Mouse (Mus musculus): ENCODE results near the gene Tmem217.
"Not testable (repeated sequence)": the region's sequence is repeated elsewhere in the genome, so short reads cannot be mapped to it uniquely, and the experiment has no call there.

Gene Tmem217

DNA sequence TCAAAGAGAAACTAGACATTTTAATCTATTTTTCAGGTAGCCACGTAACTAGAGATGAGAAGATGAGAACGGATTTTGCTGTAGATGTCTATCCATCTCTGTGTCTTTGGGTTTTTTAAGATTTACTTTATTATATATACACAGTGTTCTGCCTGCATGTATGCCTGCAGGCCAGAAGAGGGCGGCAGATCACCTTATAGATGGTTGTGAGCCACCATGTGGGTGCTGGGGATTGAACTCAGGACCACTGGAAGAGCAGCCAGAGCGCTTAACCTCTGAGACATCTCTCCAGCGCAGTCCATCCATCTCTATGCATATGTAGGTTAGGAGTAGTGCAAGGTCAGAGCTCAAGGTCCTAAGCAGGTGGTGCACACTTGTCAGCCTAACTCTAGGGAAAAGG lies 48.5 kb downstream of the Tmem217 start:
- no peak for DNase-seq (ENCODE audit: low read depth, low spot score)

DNA sequence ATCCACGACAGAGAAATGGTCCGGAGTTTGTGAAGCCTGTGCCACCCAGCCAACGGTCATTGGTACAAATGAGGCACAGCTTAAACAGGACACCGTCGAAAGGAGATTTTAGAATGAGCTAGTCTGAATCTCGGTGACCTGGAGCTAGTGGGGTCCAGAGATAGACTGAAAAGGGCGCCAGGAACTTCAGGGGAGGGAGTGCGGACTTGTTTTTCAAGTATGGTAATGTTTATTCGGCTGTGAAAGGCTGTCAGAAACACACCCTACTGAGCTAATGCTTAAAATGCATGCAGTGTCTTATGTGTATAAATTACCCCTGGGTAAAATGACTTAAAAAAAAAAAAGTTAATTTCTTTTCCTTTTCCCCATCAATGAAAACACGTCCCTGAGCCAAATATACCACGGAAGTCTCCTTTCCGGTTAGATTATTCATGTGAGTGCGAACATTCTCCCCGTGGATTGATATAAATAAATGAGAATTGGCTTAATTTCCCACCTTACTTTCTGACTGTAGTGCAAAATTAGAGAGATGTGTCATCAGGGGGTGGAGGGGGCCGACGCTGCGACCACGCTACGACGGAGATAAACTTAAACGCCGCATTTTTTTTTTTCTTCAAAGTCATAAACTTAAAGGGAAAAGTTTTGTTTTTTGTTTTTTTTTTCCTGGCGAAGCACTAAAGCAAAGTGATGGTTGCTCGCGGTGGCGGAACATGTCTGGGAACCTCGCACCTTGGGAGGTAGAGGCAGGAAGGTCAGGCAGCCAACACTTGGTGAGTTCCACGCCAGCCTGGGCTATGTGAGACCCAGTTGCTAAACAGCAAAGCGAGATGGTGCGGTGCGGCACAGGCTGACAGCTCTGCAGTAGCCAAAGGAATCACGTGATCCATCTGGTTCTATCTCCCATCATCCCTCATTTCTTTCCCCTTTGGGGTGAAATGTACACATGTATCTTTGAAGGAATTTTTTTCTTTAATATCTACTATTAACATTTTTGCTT lies 49.2 kb downstream of the Tmem217 start:
- no peak for DNase-seq (ENCODE audit: low read depth, low spot score)

DNA sequence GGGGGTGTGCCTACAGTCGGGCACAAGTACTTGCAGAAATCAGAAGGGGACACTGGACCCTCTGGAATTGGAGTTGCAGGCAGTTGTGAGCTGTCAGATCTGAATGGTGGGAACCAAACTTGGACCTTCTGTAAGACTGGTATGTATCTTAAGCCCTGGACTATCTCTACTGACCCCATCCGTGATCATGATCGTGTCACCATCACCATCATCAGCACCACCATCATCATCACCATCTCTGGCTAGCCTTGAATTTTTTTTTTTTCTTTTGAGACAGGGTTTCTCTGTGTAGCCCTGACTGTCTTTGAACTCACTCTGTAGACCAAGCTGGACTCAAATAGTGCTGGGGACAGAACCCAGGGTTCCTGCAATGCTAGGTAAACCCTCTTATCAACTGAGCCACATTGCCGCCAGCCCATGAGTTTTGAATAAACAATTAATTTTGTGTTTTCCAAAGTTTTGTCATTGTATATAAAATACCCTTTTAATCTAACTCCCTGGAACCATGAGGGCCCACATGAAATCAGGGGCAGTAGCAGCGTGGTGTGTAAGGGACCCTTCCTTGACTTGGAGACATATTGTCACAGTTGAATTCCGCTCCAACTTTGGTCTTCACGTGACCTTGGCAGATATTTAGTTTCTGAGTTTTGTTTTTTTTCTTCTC lies 50.0 kb downstream of the Tmem217 start:
- DNase-seq (ENCODE audit: low read depth, low spot score) = no peak

- no peak for DNase-seq (ENCODE audit: low read depth, low spot score)
Observed at GRCm38 (mm10) chr17:29500802-29501469, 51.2 kb downstream of the Tmem217 start.

DNA sequence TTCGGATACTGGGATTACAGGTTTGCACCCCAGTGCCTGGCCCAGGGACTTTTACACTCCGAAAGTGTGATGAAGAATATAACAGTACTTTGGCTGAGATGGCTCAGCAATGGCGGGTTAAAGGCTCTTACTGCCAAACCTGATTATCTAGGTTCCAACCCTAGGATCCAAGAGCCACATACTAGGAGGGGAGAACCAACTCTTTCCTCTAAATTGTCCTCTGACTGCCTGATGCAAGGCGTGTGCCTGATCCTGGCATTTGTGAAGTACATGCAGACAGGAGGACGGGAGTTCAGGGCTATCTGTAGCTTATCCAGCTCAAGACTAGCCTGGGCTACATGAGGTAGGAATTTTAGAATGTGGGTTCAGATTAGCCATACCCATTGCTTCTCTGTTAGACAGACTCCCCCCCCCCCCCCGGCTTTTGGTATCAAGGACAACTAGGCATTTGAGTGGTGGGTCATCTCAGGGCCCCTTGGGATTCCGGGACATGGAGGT lies 51.9 kb downstream of the Tmem217 start:
- DNase-seq (ENCODE audit: low read depth, low spot score) = no peak

GRCm38 (mm10) chr17:29499511-29499910 lies 52.7 kb downstream of the Tmem217 start:
- no peak for DNase-seq (ENCODE audit: low read depth, low spot score)

GRCm38 (mm10) chr17:29498952-29499351 lies 53.2 kb downstream of the Tmem217 start:
- DNase-seq (ENCODE audit: low read depth, low spot score) = not testable (repeated sequence)

- DNase-seq (ENCODE audit: low read depth, low spot score) = peak; percentile 36
Observed at GRCm38 (mm10) chr17:29498028-29498427, 54.2 kb downstream of the Tmem217 start.

GRCm38 (mm10) chr17:29497481-29497880 lies 54.7 kb downstream of the Tmem217 start:
- DNase-seq (ENCODE audit: low read depth, low spot score) = not testable (repeated sequence)

- DNase-seq (ENCODE audit: low read depth, low spot score) = no peak
Observed at GRCm38 (mm10) chr17:29497071-29497354, 55.2 kb downstream of the Tmem217 start.

DNA sequence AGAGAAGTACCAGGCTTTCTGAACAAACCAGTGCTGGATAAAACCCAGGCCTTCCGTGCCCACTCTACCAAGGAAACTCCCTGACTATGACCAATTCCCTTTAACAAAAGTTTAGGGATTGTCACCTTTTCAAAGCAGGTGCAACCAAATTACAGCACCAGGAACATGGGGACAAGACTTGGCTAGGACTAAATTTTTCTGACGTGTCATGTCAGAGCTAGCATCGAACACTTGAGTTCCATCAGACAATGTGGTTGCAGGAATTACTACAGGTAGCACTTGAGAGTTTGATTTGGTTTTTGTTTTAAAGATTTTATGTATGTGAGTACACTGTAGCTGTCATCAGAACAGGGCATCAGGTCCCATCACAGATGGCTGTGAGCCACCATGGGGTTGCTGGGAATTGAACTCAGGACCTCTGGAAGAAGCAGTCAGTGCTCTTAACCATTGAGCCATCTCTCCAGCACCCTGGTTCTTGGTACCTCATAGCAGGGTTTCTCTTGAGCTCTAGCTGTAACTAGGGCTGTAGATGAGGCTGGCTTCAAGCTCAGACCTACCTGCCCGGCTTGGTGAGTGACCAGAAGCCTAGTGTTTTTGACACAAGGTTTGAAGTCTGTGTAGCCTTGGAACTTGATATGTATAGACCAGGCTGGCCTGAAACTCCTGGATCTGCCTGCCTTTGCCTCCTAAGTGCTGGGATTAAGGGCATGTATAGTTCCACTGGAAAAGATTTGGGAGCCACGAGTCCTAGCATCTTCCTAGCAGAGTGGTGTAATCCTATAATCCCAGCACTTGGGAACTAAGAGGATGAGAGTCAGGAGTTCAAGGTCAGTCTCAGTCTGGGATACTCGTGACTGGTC lies 55.7 kb downstream of the Tmem217 start:
- no peak for DNase-seq (ENCODE audit: low read depth, low spot score)

GRCm38 (mm10) chr17:29494732-29495076 lies 57.5 kb downstream of the Tmem217 start:
- no peak for DNase-seq (ENCODE audit: low read depth, low spot score)

DNA sequence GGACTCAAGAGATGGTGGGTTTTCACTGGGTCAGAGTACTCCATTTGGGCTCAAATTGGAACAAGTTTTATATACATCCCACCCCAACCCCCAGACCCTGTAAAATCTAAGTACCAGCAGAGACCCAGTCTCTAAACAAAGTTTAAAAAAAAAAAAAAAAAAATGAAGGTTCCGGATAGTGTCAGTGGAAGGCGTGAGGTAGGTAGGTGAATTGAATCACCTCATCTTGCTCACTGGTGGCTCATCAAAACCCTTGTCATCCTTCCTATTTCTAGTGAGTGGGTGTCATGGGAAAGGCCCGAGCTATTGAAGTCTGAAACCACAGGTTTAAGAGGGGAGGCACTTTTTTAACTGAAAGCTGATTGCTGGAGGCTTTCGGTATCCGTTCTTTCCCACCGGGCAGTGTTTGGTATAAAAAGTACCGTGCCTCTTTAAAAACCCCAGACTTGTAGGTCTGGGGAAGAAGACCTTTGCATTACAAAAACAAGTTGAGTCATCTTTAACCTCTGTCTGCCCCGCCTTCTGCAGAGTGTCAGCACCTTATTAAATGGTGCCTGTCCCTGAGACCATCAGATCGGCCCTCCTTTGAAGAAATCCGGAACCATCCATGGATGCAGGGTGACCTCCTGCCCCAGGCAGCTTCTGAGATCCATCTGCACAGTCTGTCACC lies 58.0 kb downstream of the Tmem217 start:
- no peak for DNase-seq (ENCODE audit: low read depth, low spot score)

- DNase-seq (ENCODE audit: low read depth, low spot score) = no peak
Observed at GRCm38 (mm10) chr17:29493461-29493980, 58.7 kb downstream of the Tmem217 start.

GRCm38 (mm10) chr17:29492269-29493191 lies 59.7 kb downstream of the Tmem217 start:
- DNase-seq (ENCODE audit: low read depth, low spot score) = peak; percentile 82

DNA sequence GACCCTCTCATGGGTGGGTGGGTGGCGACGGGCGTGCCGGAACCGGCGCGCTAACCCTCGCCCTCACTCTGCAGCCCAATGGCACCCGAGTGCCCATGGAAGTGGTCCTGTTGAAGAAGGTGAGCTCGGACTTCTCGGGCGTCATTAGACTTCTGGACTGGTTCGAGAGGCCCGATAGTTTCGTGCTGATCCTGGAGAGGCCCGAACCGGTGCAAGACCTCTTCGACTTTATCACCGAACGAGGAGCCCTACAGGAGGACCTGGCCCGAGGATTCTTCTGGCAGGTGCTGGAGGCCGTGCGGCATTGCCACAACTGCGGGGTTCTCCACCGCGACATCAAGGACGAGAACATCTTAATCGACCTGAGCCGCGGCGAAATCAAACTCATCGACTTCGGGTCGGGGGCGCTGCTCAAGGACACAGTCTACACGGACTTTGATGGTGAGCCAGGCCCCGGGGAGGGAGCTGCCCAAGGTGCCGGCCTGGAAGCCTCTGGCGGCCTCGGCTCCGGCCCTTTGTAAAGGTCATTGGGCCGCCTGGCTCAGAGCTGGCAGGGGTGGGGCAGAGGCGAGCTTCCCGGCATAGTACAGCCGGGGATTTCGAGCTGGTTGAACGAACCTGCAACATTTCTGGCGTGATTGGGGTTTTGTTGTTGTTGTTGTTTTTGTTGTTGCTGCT lies 60.5 kb downstream of the Tmem217 start:
- DNase-seq (ENCODE audit: low read depth, low spot score) = peak; percentile 71

GRCm38 (mm10) chr17:29490713-29491581 lies 61.2 kb downstream of the Tmem217 start, which contains the start of gene Pim1:
TSS of gene Pim1 (plus strand) at chr17:29490753.
- no peak for DNase-seq (ENCODE audit: low read depth, low spot score)
